Mouse (Mus musculus) kidney, adult 2 months (tissue): Measurements from ENCODE around the gene Hoxa7.

Source experiments
- CTCF ChIP-seq: fragments of 200-500 bp; conservative IDR thresholded peaks from 2 replicates; pipeline ENCODE4 v1.5.1; 2011; ENCODE audit warnings: low read depth, mild to moderate bottlenecking, control low read depth, low read length, moderate library complexity, mixed read lengths; ENCODE audit not compliant: insufficient read depth, insufficient read length
- POLR2A ChIP-seq: fragments of 200-500 bp; IDR thresholded peaks from one replicate; pipeline ENCODE4 v1.6.1; 2011; ENCODE audit warnings: low read depth, low read length, control low read depth

DNA sequence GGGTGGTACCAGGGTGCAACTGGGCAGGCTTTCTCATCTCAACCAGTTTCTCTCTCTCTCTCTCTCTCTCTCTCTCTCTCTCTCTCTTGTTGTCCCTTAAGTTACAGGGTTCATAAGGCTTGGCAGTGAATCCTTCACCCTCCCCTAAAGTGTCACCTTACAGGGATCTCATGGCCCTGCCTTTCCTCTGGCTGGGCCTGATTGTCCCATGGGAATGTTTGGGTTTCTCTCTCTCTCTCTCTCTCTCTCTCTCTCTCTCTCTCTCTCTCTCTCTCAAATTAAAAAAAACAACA lies 14.0 kb downstream of the Hoxa7 start:
- TF ChIP-seq POLR2A (no peak), CTCF (no peak)
